Mouse (Mus musculus): Measurements from ENCODE around the gene Gm28490. TPM values are rescaled to one million over a fixed set of nuclear protein-coding genes. Genes with fewer than 3 reads are reported as not detected.
"Not testable (repeated sequence)": the region's sequence is repeated elsewhere in the genome, so short reads cannot be mapped to it uniquely, and the experiment has no call there.

Gene Gm28490
- not detected for total RNA-seq (2021)

DNA sequence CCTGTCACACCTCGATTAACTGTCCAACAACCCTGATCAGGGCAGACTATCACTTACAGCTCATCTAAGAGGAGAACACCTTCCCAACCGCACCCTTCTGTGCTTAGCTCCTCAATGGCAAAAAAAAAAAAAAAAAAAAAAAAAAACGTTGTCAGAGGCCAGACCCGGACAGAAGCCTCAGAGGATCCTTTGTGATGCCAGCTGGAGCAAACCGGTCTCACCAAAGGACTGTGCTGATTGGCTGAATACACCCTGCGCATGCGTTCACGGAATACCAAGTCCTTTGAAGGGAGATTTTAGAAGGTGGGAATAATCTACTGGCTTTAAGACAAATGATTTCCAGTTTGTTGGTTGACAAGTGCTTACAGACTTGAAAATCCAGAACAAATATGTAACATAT is at the start of gene Gm28490:
TSS of gene Gm28490 (minus strand) at position 101 of the 400 bp plus-strand sequence.
- DNase-seq; intact Hi-C loops (cut with DNase I): not testable (repeated sequence)
